Mouse (Mus musculus) duodenum, adult 2 months (tissue): Measurements from ENCODE around the gene Gm15127. TPM values are rescaled to one million over a fixed set of nuclear protein-coding genes. Genes with fewer than 3 reads are reported as not detected.

Experiments used
- polyA plus RNA-seq: library from polyadenylated mRNA; depleted of rRNA; stranded (reverse); fragments of >200 nt; gene quantifications from 2 replicates; pipeline ENCODE4 v1.2.3, GENCODE M21; 2012; ENCODE audit warnings: low replicate concordance; rRNA removed

Gene Gm15127
- polyA plus RNA-seq, result not detected in 2 replicates

DNA sequence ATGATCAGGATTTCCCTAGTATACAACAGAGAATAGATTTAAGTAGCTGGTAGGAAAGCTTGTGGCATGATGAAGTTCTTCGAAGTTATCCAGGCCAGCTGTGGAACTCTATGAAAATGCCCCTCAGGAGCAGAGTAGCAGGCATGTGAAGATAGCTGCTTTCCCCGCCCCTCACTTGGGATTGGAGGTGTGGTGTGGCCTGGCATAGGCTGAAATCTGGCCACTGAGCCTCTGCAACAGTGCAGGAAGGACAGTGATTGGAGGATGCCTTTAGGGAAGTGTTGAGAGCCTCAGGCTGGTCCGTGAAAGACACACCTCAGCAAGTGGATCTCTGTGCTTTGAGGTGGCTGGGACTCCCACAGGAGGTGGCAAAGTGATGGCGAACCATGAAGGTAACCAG is at the start of gene Gm15127:
Gm15127 (plus strand) TSS at position 301 of the 400 bp plus-strand sequence.

DNA sequence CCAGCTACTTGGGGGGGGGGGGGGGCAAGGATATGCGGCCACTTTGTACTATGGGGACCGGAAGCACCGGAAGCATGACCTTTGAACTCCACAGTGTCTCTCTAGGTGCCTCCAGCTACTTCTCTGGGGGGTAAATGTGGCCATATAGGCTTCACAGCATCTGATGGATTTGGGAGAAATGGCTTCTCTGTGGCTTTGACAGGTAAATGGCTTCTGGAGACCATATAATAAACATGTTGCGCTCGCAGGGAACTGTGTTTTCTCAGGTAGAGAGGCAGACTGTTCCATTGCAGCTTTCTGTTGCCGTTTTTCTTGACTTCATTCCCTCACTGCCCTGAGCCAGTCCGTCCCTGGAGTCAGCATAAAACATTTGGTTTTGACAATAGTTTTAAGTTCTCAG is 48.3 kb upstream of the Gm15127 start, which contains the start of gene Gm8334:
Gm8334 (minus strand) TSS at position 101 of the 400 bp plus-strand sequence.

Other genes with a start within 250 kb of the Gm15127 start
- gene Gm15114, start 174.6 kb upstream of the Gm15127 start, polyA plus RNA-seq, result not detected in 2 replicates
- gene Gm8334, start 48.4 kb upstream of the Gm15127 start, polyA plus RNA-seq, result not detected in 2 replicates
- not detected in 2 replicates for gene Luzp4, start 194.0 kb downstream of the Gm15127 start, polyA plus RNA-seq